Mouse (Mus musculus): Measurements from ENCODE around the gene Nr2e3.
"Not testable (repeated sequence)": the region's sequence is repeated elsewhere in the genome, so short reads cannot be mapped to it uniquely, and the experiment has no call there.

Nr2e3 gene

GRCm38 (mm10) chr9:59949981-59950380 is 10.5 kb downstream of the Nr2e3 start:
- no peak for DNase-seq (ENCODE audit: low spot score)

- no peak for DNase-seq (ENCODE audit: low spot score)
Measured at GRCm38 (mm10) chr9:59949511-59949910, 10.9 kb downstream of the Nr2e3 start.

- no peak for DNase-seq (ENCODE audit: low spot score)
Measured at GRCm38 (mm10) chr9:59948691-59949250, 11.7 kb downstream of the Nr2e3 start.

- no peak for DNase-seq (ENCODE audit: low spot score)
Measured at GRCm38 (mm10) chr9:59948226-59948625, 12.2 kb downstream of the Nr2e3 start.

GRCm38 (mm10) chr9:59947271-59947670 is 13.2 kb downstream of the Nr2e3 start:
- DNase-seq (ENCODE audit: low spot score): no peak

GRCm38 (mm10) chr9:59945241-59945640 is 15.2 kb downstream of the Nr2e3 start:
- DNase-seq (ENCODE audit: low spot score): no peak

GRCm38 (mm10) chr9:59943826-59944225 is 16.6 kb downstream of the Nr2e3 start:
- no peak for DNase-seq (ENCODE audit: low spot score)

GRCm38 (mm10) chr9:59942501-59943085 is 17.9 kb downstream of the Nr2e3 start:
- DNase-seq (ENCODE audit: low spot score): no peak

GRCm38 (mm10) chr9:59941885-59942350 is 18.5 kb downstream of the Nr2e3 start:
- no peak for DNase-seq (ENCODE audit: low spot score)

GRCm38 (mm10) chr9:59940913-59941884 is 19.3 kb downstream of the Nr2e3 start:
- no peak for DNase-seq (ENCODE audit: low spot score)

- DNase-seq (ENCODE audit: low spot score): no peak
Measured at GRCm38 (mm10) chr9:59939691-59940090, 20.8 kb downstream of the Nr2e3 start.

- no peak for DNase-seq (ENCODE audit: low spot score)
Measured at GRCm38 (mm10) chr9:59938529-59938928, 21.9 kb downstream of the Nr2e3 start.

- DNase-seq (ENCODE audit: low spot score): not testable (repeated sequence)
Measured at GRCm38 (mm10) chr9:59935866-59936265, 24.6 kb downstream of the Nr2e3 start.

GRCm38 (mm10) chr9:59930248-59930647 is 30.2 kb downstream of the Nr2e3 start:
- no peak for DNase-seq (ENCODE audit: low spot score)

GRCm38 (mm10) chr9:59914761-59915160 is 45.7 kb downstream of the Nr2e3 start:
- DNase-seq (ENCODE audit: low spot score): no peak

GRCm38 (mm10) chr9:59903382-59903781 is 57.1 kb downstream of the Nr2e3 start:
- no peak for DNase-seq (ENCODE audit: low spot score)
